Mouse (Mus musculus): ENCODE measurements around the gene Fadd. TPM values are rescaled to one million over a fixed set of nuclear protein-coding genes. Genes with fewer than 3 reads are reported as not detected.

Fadd gene
- polyA plus RNA-seq, 1 experiment from 2014 or later: 12.7 TPM

DNA sequence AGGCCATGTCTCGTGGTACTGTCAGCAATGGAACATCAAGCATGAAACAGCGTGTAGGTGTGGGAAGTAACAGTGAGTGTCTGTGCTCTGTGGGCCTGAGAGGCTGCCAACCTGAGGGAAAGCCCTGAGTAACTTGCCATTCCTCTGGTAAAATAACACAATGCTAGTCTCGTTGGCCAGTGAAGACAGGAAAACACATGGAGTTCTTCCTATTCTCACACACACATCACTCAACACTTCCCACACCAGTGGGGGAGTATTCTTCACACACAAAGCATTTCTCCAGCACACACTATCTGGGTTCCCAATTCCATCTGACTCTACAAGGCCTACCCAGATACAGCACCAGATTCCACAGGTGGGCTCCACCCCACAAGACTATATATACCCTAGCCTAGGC lies 52.4 kb downstream of the Fadd start:
- Histone ChIP-seq H3K4me1 (ENCODE audit: control insufficient read depth, insufficient read depth, low read length) (peaks cover 10% of the 10 kb centered on the region), H3K9me3 (replicated peaks; ENCODE audit: control insufficient read depth, low read length) (no peaks in the 10 kb centered on the region), H3K27me3 (ENCODE audit: control insufficient read depth, insufficient read depth, low read length) (no peaks in the 10 kb centered on the region), H3K36me3 (ENCODE audit: control insufficient read depth, insufficient read depth) (no peaks in the 10 kb centered on the region), H3K4me3 (ENCODE audit: low read length) (no peak overlapping the region), H3K9ac (ENCODE audit: low read length) (no peak overlapping the region), H3K4me2 (ENCODE audit: low read depth, low read length) (no peak overlapping the region), H3K27ac (ENCODE audit: low read length) (no peak overlapping the region)
- 51% methylated on average over 3 of the region's 3 CpGs for WGBS
- ATAC-seq (replicated peaks; ENCODE audit: extremely low read depth, insufficient read depth, low FRiP score): no peak

DNA sequence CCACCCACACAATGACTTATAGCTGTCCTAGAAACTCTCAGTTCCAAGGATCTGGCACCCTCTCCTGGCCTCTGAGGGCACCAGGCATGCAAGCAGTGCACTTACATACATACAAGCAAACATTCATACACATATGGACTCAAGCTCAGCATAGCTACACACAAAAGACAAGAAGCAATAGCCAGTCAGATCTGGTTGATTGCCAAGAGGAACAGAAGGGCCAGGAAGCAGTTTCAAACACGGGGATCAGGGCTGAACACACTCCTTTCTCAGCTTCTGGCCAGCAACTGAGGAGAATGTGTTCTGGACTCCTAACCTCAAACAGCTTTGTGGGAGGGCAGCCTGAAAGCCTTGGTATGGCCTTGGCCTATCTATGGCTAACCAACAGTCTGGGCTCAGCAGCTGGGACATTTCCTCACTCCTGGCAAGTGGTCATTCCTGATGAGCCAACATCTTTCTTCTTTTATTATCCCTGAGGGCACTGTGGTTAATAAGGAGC lies 54.5 kb downstream of the Fadd start:
- H3K4me3 ChIP-seq (ENCODE audit: low read length): no peak overlapping the region
- ATAC-seq (replicated peaks; ENCODE audit: extremely low read depth, insufficient read depth, low FRiP score): no peak
- WGBS: 31% methylated on average over 1 of the region's 1 CpGs
- no peak overlapping the region for H3K9ac ChIP-seq (ENCODE audit: low read length)
- no peak overlapping the region for H3K27ac ChIP-seq (ENCODE audit: low read length)
- no peak overlapping the region for H3K4me2 ChIP-seq (ENCODE audit: low read depth, low read length)
- no peaks in the 10 kb centered on the region for H3K27me3 ChIP-seq (ENCODE audit: control insufficient read depth, insufficient read depth, low read length)
- H3K9me3 ChIP-seq (replicated peaks; ENCODE audit: control insufficient read depth, low read length): no peaks in the 10 kb centered on the region
- H3K36me3 ChIP-seq (ENCODE audit: control insufficient read depth, insufficient read depth): no peaks in the 10 kb centered on the region
- H3K4me1 ChIP-seq (ENCODE audit: control insufficient read depth, insufficient read depth, low read length): peaks cover 9% of the 10 kb centered on the region

Other genes starting within 250 kb of the Fadd start
- gene Cttn, start 111.5 kb downstream of the Fadd start, polyA plus RNA-seq (2015; fragmentation: Nextera tagmentation; extraction: Ambion mirVana): 128 and 132 TPM in 2 replicates
- 27.0 and 27.8 TPM in 2 replicates for gene Ppfia1, start 28.7 kb downstream of the Fadd start, polyA plus RNA-seq (2015; fragmentation: Nextera tagmentation; extraction: Ambion mirVana)
- gene Ano1, start 169.5 kb upstream of the Fadd start, polyA plus RNA-seq (2015; fragmentation: Nextera tagmentation; extraction: Ambion mirVana): 7.3 and 16.0 TPM in 2 replicates